Mouse (Mus musculus) Patski (cell line): ENCODE measurements at regions not wholly inside any gene's neighbourhood (a gene's known extent, or its start where the extent isn't known, plus 50 kb on each side); places are given as distances from the start of the nearest gene placed in this dataset.
"Not testable (repeated sequence)": the region's sequence is repeated elsewhere in the genome, so short reads cannot be mapped to it uniquely, and the experiment has no call there.

Source experiments
- ATAC-seq: fragments of 100-300 bp; one replicate; pipeline ENCODE4 v1.8.0; 2021
- CTCF ChIA-PET: fragments of 350-600 bp; sonication (Branson Sonifier 250); formaldehyde crosslinking; loops from one replicate; lab custom pipeline; 2022; ENCODE audit warnings: inconsistent platforms; lab: Charles Lee
- POLR2A ChIA-PET: fragments of 350-600 bp; sonication (Branson Sonifier 250); formaldehyde crosslinking; loops from one replicate; lab custom pipeline; 2022; ENCODE audit warnings: antibody characterized with exemption, inconsistent platforms; lab: Charles Lee
- DNase-seq: peaks from one replicate; pipeline ENCODE4 v3.0.0-alpha.2; 2011; ENCODE audit warnings: low read depth, low spot score
- H3K27me3 ChIP-seq: fragments of 371-371 bp; one replicate; pipeline ENCODE4 v1.5.1; 2021
- CTCF ChIP-seq: fragments of 100-300 bp; IDR thresholded peaks from one replicate; pipeline ENCODE4 v1.5.1; 2021
- in situ Hi-C: fragments of 300-500 bp; cut with MboI; formaldehyde crosslinking; loops from 3 replicates; pipeline ENCODE4 v1.11.1; 2018; ENCODE audit warnings: low pct_unique_long_range_greater_than_20kb, mixed read lengths

- ATAC-seq: no peak
- no peak for TF ChIP-seq CTCF
- no peaks in the 10 kb centered on the region for H3K27me3 ChIP-seq
- in situ Hi-C loops: no loop called here
- ChIA-PET POLR2A (no interaction called here), CTCF (interaction anchor here (0.6 kb wide), 1 partner anchor 9 kb away, joined by 3 read pairs; no protein-coding TSS in a partner anchor)
- no peak for DNase-seq
Measured at GRCm38 (mm10) chr16:12643053-12643452, 466.4 kb upstream of the Ercc4 start.

- DNase-seq: no peak
- ChIA-PET POLR2A (no interaction called here), CTCF (no interaction called here)
- no peak for ATAC-seq
- H3K27me3 ChIP-seq: peaks cover 5% of the 10 kb centered on the region
- no peak for TF ChIP-seq CTCF
- in situ Hi-C loops: no loop called here
Measured at GRCm38 (mm10) chr16:12644621-12645020, 464.9 kb upstream of the Ercc4 start.

GRCm38 (mm10) chr16:12652180-12652579, 457.3 kb upstream of the Ercc4 start:
- in situ Hi-C loops: no loop called here
- ATAC-seq (no peak), DNase-seq (no peak)
- CTCF ChIA-PET: interaction anchor here (0.9 to 1.2 kb wide), 2 partner anchors 9 to 21 kb away, joined by 3 read pairs; no protein-coding TSS in a partner anchor
- POLR2A ChIA-PET: no interaction called here
- no peak for TF ChIP-seq CTCF
- H3K27me3 ChIP-seq: peaks cover 5% of the 10 kb centered on the region

- CTCF ChIA-PET, ATAC-seq: not testable (repeated sequence)
Measured at GRCm38 (mm10) chr16:12673656-12674055, 435.8 kb upstream of the Ercc4 start.

GRCm38 (mm10) chr16:12681474-12681873, 428.0 kb upstream of the Ercc4 start:
- ChIA-PET POLR2A (no interaction called here), CTCF (no interaction called here)
- no peak for DNase-seq
- H3K27me3 ChIP-seq: peaks cover 2% of the 10 kb centered on the region
- no peak for TF ChIP-seq CTCF
- ATAC-seq: no peak
- in situ Hi-C loops: no loop called here

More at GRCm38 (mm10) chr16:12673656-12674055, 435.8 kb upstream of the Ercc4 start:
- in situ Hi-C loops, POLR2A ChIA-PET, DNase-seq, H3K27me3 ChIP-seq: not testable (repeated sequence)

- in situ Hi-C loops: no loop called here
Measured at GRCm38 (mm10) chr16:12685816-12686215, 423.7 kb upstream of the Ercc4 start.

GRCm38 (mm10) chr16:12691776-12692175, 417.7 kb upstream of the Ercc4 start:
- TF ChIP-seq CTCF: no peak
- no peak for ATAC-seq
- in situ Hi-C loops: no loop called here
- no peaks in the 10 kb centered on the region for H3K27me3 ChIP-seq
- ChIA-PET POLR2A (no interaction called here), CTCF (no interaction called here)
- DNase-seq: no peak

More at GRCm38 (mm10) chr16:12685816-12686215, 423.7 kb upstream of the Ercc4 start:
- no peak for ATAC-seq
- CTCF ChIA-PET: no interaction called here
- TF ChIP-seq CTCF: no peak
- H3K27me3 ChIP-seq: peaks cover 2% of the 10 kb centered on the region
- no peak for DNase-seq
- POLR2A ChIA-PET: no interaction called here

- CTCF ChIA-PET: no interaction called here
- no peak for DNase-seq
- no peaks in the 10 kb centered on the region for H3K27me3 ChIP-seq
- in situ Hi-C loops: no loop called here
- ATAC-seq: no peak
- POLR2A ChIA-PET: no interaction called here
- no peak for TF ChIP-seq CTCF
Measured at GRCm38 (mm10) chr16:12692739-12693292, 416.7 kb upstream of the Ercc4 start.

- ChIA-PET CTCF (no interaction called here), POLR2A (no interaction called here)
- in situ Hi-C loops: no loop called here
- no peaks in the 10 kb centered on the region for H3K27me3 ChIP-seq
- no peak for DNase-seq
- ATAC-seq: no peak
- TF ChIP-seq CTCF: no peak
Measured at GRCm38 (mm10) chr16:12693346-12693745, 416.1 kb upstream of the Ercc4 start.

GRCm38 (mm10) chr16:12694646-12695045, 414.8 kb upstream of the Ercc4 start:
- ChIA-PET POLR2A (no interaction called here), CTCF (no interaction called here)
- no peak for DNase-seq
- ATAC-seq: no peak
- no peaks in the 10 kb centered on the region for H3K27me3 ChIP-seq
- in situ Hi-C loops: no loop called here
- TF ChIP-seq CTCF: no peak

GRCm38 (mm10) chr16:12696939-12697621, 412.4 kb upstream of the Ercc4 start:
- DNase-seq: no peak
- POLR2A ChIA-PET: no interaction called here

More at GRCm38 (mm10) chr16:12696939-12697621, 412.4 kb upstream of the Ercc4 start:
- in situ Hi-C loops: no loop called here
- TF ChIP-seq CTCF: no peak
- CTCF ChIA-PET: no interaction called here
- ATAC-seq: no peak
- no peaks in the 10 kb centered on the region for H3K27me3 ChIP-seq
